Mouse (Mus musculus) hindbrain, embryonic 11.5 days (tissue): ENCODE measurements around the gene Gm6096. TPM values are rescaled to one million over a fixed set of nuclear protein-coding genes. Genes with fewer than 3 reads are reported as not detected.

Source experiments
- ATAC-seq: fragments of 200-750 bp; cut with Nextera tagmentation; 2 replicates; pipeline ENCODE4 v1.8.0; 2017; ENCODE audit warnings: mild to moderate bottlenecking, moderate TSS enrichment, moderate library complexity; ENCODE audit not compliant: low FRiP score
- DNase-seq: peaks from one replicate; pipeline ENCODE4 v3.0.0-alpha.2; 2015; ENCODE audit warnings: low spot score
- H3K27ac ChIP-seq: fragments of 300-500 bp; sonication (generic); 2 replicates; pipeline ENCODE4 v1.5.1; 2014; ENCODE audit warnings: mild to moderate bottlenecking, low read depth, low read length
- H3K27me3 ChIP-seq: fragments of 300-500 bp; sonication (generic); 2 replicates; pipeline ENCODE4 v1.6.1; 2014; ENCODE audit warnings: mild to moderate bottlenecking, low read length, moderate library complexity, mixed read lengths; ENCODE audit not compliant: control insufficient read depth, insufficient read depth
- H3K36me3 ChIP-seq: fragments of 300-500 bp; sonication (generic); 2 replicates; pipeline ENCODE4 v1.6.1; 2014; ENCODE audit warnings: mild to moderate bottlenecking, low read length, moderate library complexity, mixed read lengths; ENCODE audit not compliant: control insufficient read depth, insufficient read depth
- H3K4me1 ChIP-seq: fragments of 300-500 bp; sonication (generic); replicated peaks from 2 replicates; pipeline ENCODE4 v1.6.1; 2014; ENCODE audit warnings: low read length, mixed read lengths; ENCODE audit not compliant: control insufficient read depth, insufficient read depth
- H3K4me2 ChIP-seq: fragments of 300-500 bp; sonication (generic); replicated peaks from 2 replicates; pipeline ENCODE4 v1.6.1; 2014; ENCODE audit warnings: mild to moderate bottlenecking, low read depth, low read length
- H3K4me3 ChIP-seq: fragments of 300-500 bp; sonication (generic); 2 replicates; pipeline ENCODE4 v1.5.1; 2014; ENCODE audit warnings: low read depth, low read length
- H3K9ac ChIP-seq: fragments of 300-500 bp; sonication (generic); 2 replicates; pipeline ENCODE4 v1.6.1; 2014; ENCODE audit warnings: low read depth, low read length
- H3K9me3 ChIP-seq: fragments of 300-500 bp; sonication (generic); 2 replicates; pipeline ENCODE4 v1.6.1; 2016; ENCODE audit warnings: low read length; ENCODE audit not compliant: control insufficient read depth
- WGBS: fragments of 180-500 bp; shearing (Covaris S2); extraction: QIAGEN DNeasy Blood & Tissue Kit; methylation state at CpG from one replicate; pipeline ENCODE4 v1.1.7; 2014; 5-methylcytosine and 5-hydroxymethylcytosine counted together
- polyA plus RNA-seq: library from polyadenylated mRNA; unstranded; fragments of >200 nt; fragmentation: Nextera tagmentation; extraction: Ambion mirVana; gene quantifications from 2 replicates; pipeline ENCODE4 v1.2.1, GENCODE M21; 2014

Gm6096 gene
- polyA plus RNA-seq, 1 experiment from 2014 or later, result 1.1 TPM

DNA sequence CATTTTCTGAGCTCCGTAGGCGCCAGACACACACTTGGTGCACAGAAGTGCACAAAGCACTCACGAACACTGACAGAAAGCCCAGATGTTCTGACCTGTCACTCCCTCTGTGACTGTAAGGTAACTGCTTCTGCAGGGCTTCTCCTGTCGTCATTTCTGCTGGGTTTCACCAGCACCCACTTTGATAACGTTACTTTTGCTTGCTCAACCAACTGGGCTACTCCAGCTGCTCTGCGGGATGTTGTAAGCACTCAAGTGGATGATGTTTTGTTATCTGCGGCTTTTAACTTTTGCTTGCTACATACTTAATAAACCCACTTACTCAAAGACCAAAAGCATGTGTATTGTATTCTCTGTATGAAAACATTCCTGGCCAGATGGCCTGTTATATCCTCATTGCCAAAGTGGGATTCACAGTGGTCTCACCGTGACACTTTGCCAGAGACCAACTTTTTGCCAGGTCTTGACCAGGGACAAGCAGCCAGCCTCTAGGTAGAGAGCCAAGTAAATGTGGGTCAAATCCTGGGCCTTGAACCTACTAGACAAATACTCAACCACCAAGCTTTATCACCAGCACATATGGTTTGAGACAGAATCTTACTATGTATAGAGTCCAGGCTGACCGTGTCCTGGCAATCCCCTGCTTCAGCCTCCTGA is 29.1 kb upstream of the Gm6096 start:
- ATAC-seq, result no peak
- no peaks in the 10 kb centered on the region for H3K27me3 ChIP-seq
- peaks cover 16% of the 10 kb centered on the region for H3K36me3 ChIP-seq

DNA sequence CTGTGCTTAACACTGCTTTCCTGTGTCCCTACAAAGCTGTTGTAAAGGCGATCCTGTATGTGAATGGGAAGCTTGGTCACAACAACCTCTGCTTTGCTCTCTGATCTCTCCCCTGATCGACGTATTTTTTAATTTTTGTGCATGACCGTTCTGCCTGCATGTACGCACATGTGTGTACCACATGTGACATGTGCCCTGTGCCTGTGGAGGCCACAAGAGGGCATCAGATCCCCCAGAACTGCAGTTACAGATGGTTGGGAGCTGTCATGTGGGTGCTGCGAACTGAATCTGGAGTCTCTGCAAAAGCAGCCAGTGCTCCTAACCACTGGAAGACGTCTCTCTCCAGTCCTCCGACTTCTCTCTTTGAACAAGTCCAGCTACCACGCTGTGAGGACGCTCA is 28.5 kb upstream of the Gm6096 start:
- Histone ChIP-seq H3K9me3 (no peaks in the 10 kb centered on the region), H3K9ac (no peak overlapping the region), H3K4me1 (no peaks in the 10 kb centered on the region), H3K4me3 (no peak overlapping the region), H3K27ac (no peak overlapping the region), H3K27me3 (no peaks in the 10 kb centered on the region), H3K4me2 (no peak overlapping the region), H3K36me3 (peaks cover 18% of the 10 kb centered on the region)
- DNase-seq (no peak), ATAC-seq (no peak)
- WGBS, result 91% methylated on average over 10 of the region's 10 CpGs

More for the DNA sequence above, 29.1 kb upstream of the Gm6096 start:
- 91% methylated on average over 9 of the region's 9 CpGs for WGBS
- no peaks in the 10 kb centered on the region for H3K4me1 ChIP-seq
- H3K9me3 ChIP-seq, result no peaks in the 10 kb centered on the region
- H3K4me2 ChIP-seq, result no peak overlapping the region
- H3K9ac ChIP-seq, result no peak overlapping the region
- no peak overlapping the region for H3K27ac ChIP-seq
- no peak for DNase-seq
- H3K4me3 ChIP-seq, result no peak overlapping the region

- Histone ChIP-seq H3K4me3 (no peak overlapping the region), H3K27me3 (no peaks in the 10 kb centered on the region), H3K36me3 (peaks cover 14% of the 10 kb centered on the region), H3K27ac (no peak overlapping the region), H3K4me2 (no peak overlapping the region), H3K4me1 (0 out of 2 replicates have a peak, but pooled peaks cover 2% of the 10 kb centered on the region), H3K9ac (no peak overlapping the region), H3K9me3 (no peaks in the 10 kb centered on the region)
- ATAC-seq, result no peak
- DNase-seq, result no peak
- WGBS, result 91% methylated on average over 6 of the region's 6 CpGs
Observed at GRCm38 (mm10) chr7:34224308-34224707, 26.5 kb upstream of the Gm6096 start.

GRCm38 (mm10) chr7:34226086-34226485 is 24.8 kb upstream of the Gm6096 start:
- 0 out of 2 replicates have a peak, but pooled peaks cover 2% of the 10 kb centered on the region for H3K4me1 ChIP-seq
- no peak for DNase-seq
- H3K27ac ChIP-seq, result no peak overlapping the region
- H3K4me2 ChIP-seq, result no peak overlapping the region
- no peaks in the 10 kb centered on the region for H3K27me3 ChIP-seq
- H3K9me3 ChIP-seq, result no peaks in the 10 kb centered on the region
- peaks cover 11% of the 10 kb centered on the region; the same call in 1 of the 2 replicates for H3K36me3 ChIP-seq
- no peak for ATAC-seq
- H3K4me3 ChIP-seq, result no peak overlapping the region
- no peak overlapping the region for H3K9ac ChIP-seq
- WGBS, result 91% methylated on average over 8 of the region's 8 CpGs

DNA sequence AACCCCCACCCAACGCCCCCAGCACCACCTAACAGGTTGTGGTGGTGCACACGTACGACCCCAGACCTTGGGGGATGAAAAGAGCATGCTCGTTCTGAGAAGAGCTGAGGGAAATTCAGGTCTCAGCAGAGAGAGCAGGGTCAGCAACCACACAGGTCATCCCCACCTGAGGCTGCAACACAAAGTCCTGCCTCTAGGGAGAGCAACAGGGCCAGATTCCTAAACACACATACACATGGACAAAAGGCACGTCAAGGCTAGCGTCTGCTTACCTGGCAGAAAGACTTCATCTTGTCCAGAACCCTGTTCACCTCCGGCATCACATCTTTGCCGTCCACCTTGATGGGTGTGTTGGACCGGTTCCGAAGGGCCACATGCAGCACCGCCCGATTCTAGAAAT is 24.0 kb upstream of the Gm6096 start:
- no peaks in the 10 kb centered on the region for H3K9me3 ChIP-seq
- H3K27ac ChIP-seq, result no peak overlapping the region
- no peak overlapping the region for H3K4me2 ChIP-seq
- WGBS, result 93% methylated on average over 12 of the region's 12 CpGs
- no peak overlapping the region for H3K4me3 ChIP-seq
- 0 out of 2 replicates have a peak, but pooled peaks cover 2% of the 10 kb centered on the region for H3K4me1 ChIP-seq
- no peak for ATAC-seq
- no peak for DNase-seq
- H3K27me3 ChIP-seq, result no peaks in the 10 kb centered on the region
- H3K36me3 ChIP-seq, result peaks cover 8% of the 10 kb centered on the region; the same call in 1 of the 2 replicates
- H3K9ac ChIP-seq, result no peak overlapping the region

GRCm38 (mm10) chr7:34228641-34229040 is 22.2 kb upstream of the Gm6096 start:
- no peak for ATAC-seq
- peak overlapping the region; percentile 65 for H3K4me3 ChIP-seq
- H3K27me3 ChIP-seq, result no peaks in the 10 kb centered on the region
- no peak for DNase-seq
- H3K9me3 ChIP-seq, result no peaks in the 10 kb centered on the region
- H3K36me3 ChIP-seq, result peaks cover 8% of the 10 kb centered on the region; the same call in 1 of the 2 replicates
- 0 out of 2 replicates have a peak, but pooled peaks cover 2% of the 10 kb centered on the region for H3K4me1 ChIP-seq
- H3K4me2 ChIP-seq, result peak overlapping the region; percentile 58
- H3K27ac ChIP-seq, result no peak overlapping the region
- H3K9ac ChIP-seq, result no peak overlapping the region
- 61% methylated on average over 8 of the region's 9 CpGs for WGBS

DNA sequence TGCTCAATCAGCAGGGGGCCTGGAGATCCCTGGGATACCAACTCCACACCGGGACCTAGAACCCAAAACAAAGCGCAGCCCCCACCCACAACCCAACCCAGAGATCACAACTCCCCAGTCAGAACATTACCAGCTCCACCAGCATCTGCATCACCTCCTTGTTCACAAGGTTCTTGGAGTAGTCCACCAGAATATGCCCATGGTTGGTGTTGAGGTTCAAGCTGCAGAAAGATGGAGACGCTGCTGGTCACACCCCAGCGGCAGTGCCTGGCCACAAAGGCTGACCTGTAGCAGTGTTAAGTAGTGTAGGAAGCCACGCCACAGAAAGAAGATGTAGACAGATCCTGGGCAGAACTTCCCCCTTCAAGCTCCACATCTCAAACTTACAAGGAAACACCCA is 21.7 kb upstream of the Gm6096 start:
- DNase-seq (no peak), ATAC-seq (no peak)
- Histone ChIP-seq H3K27ac (no peak overlapping the region), H3K4me3 (peak overlapping the region; percentile 65), H3K4me2 (peak overlapping the region; percentile 58), H3K27me3 (no peaks in the 10 kb centered on the region), H3K4me1 (0 out of 2 replicates have a peak, but pooled peaks cover 2% of the 10 kb centered on the region), H3K9me3 (no peaks in the 10 kb centered on the region), H3K36me3 (peaks cover 8% of the 10 kb centered on the region; the same call in 1 of the 2 replicates), H3K9ac (peak overlapping the region; percentile 64)
- 11% methylated on average over 4 of the region's 5 CpGs for WGBS

- H3K27ac ChIP-seq, result peak overlapping the region; percentile 40; the same call in 1 of the 2 replicates
- DNase-seq (peak; percentile 68), ATAC-seq (peak; percentile 36)
- peak overlapping the region; percentile 58 for H3K4me2 ChIP-seq
- H3K4me3 ChIP-seq, result peak overlapping the region; percentile 65
- H3K27me3 ChIP-seq, result no peaks in the 10 kb centered on the region
- H3K9me3 ChIP-seq, result no peaks in the 10 kb centered on the region
- H3K36me3 ChIP-seq, result 0 out of 2 replicates have a peak, but pooled peaks cover 6% of the 10 kb centered on the region
- 0% methylated on average over 18 of the region's 19 CpGs for WGBS
- H3K4me1 ChIP-seq, result 0 out of 2 replicates have a peak, but pooled peaks cover 2% of the 10 kb centered on the region
- peak overlapping the region; percentile 64 for H3K9ac ChIP-seq
Observed at GRCm38 (mm10) chr7:34229691-34230111, 21.1 kb upstream of the Gm6096 start.

- peak within 1 kb of the TSS; percentile 65 for H3K4me3 ChIP-seq
- ATAC-seq, result peak; percentile 73
- H3K4me2 ChIP-seq, result peak within 1 kb of the TSS; percentile 58
- no peaks in the 10 kb centered on the region for H3K9me3 ChIP-seq
- WGBS, result under 1% methylated on average over 30 of the region's 39 CpGs
- peak; percentile 91 for DNase-seq
- H3K36me3 ChIP-seq, result 0 out of 2 replicates have a peak, but pooled peaks cover 6% of the 10 kb centered on the region
- H3K27ac ChIP-seq, result peak within 1 kb of the TSS; percentile 40; the same call in 1 of the 2 replicates
- no peaks in the 10 kb centered on the region for H3K27me3 ChIP-seq
- peak within 1 kb of the TSS; percentile 64 for H3K9ac ChIP-seq
- H3K4me1 ChIP-seq, result 0 out of 2 replicates have a peak, but pooled peaks cover 2% of the 10 kb centered on the region
Observed at GRCm38 (mm10) chr7:34230116-34230515, 20.7 kb upstream of the Gm6096 start, which contains the start of gene Gpi1. Gene Gpi1 (minus strand): TSS chr7:34230336.
